Mouse (Mus musculus) myocyte (in vitro differentiated cells): ENCODE measurements at regions not wholly inside any gene's neighbourhood (a gene's known extent, or its start where the extent isn't known, plus 50 kb on each side); places are given as distances from the start of the nearest gene placed in this dataset.

Source experiments
- CEBPB ChIP-seq: IDR thresholded peaks from 2 replicates; pipeline ENCODE4 v1.6.1; 2011; ENCODE audit warnings: mild to moderate bottlenecking, moderate library complexity; ENCODE audit not compliant: poor library complexity, insufficient read depth, severe bottlenecking
- E2F4 ChIP-seq: IDR thresholded peaks from one replicate; pipeline ENCODE4 v1.6.1; 2011; ENCODE audit warnings: mild to moderate bottlenecking, control low read depth, moderate library complexity; ENCODE audit not compliant: insufficient read depth
- MAX ChIP-seq: IDR thresholded peaks from one replicate; pipeline ENCODE4 v1.6.1; 2011; ENCODE audit warnings: low read depth, mild to moderate bottlenecking, control low read depth
- MYOD1 ChIP-seq, 3 experiments: IDR thresholded peaks; one replicate each; pipeline ENCODE4 v1.6.1; 2011; ENCODE audit warnings: control low read depth in 2 of 3, low read depth in 2 of 3, mild to moderate bottlenecking in 2 of 3, moderate library complexity in 1 of 3; ENCODE audit not compliant: insufficient read length in 2 of 3, control insufficient read depth in 1 of 3
- MYOG ChIP-seq, 3 experiments: IDR thresholded peaks; one replicate each; pipeline ENCODE4 v1.6.1; 2011; ENCODE audit warnings: control low read depth in 2 of 3, low read depth in 2 of 3, mild to moderate bottlenecking in 2 of 3; ENCODE audit not compliant: insufficient read length in 2 of 3, control insufficient read depth in 1 of 3, insufficient read depth in 1 of 3
- POLR2A ChIP-seq: IDR thresholded peaks from one replicate; pipeline ENCODE4 v1.6.1; 2011; ENCODE audit warnings: low read depth, mild to moderate bottlenecking, control low read depth, moderate library complexity; ENCODE audit not compliant: insufficient read length
- POLR2AphosphoS2 ChIP-seq: IDR thresholded peaks from one replicate; pipeline ENCODE4 v1.6.1; 2011; ENCODE audit warnings: low read depth, control low read depth; ENCODE audit not compliant: insufficient read length
- REST ChIP-seq: IDR thresholded peaks from one replicate; pipeline ENCODE4 v1.6.1; 2011; ENCODE audit warnings: mild to moderate bottlenecking, control low read depth, moderate library complexity; ENCODE audit not compliant: insufficient read depth, insufficient read length
- SRF ChIP-seq: IDR thresholded peaks from one replicate; pipeline ENCODE4 v1.6.1; 2011; ENCODE audit warnings: low read depth; ENCODE audit not compliant: control insufficient read depth, insufficient read length
- TCF12 ChIP-seq: IDR thresholded peaks from one replicate; pipeline ENCODE4 v1.6.1; 2011; ENCODE audit warnings: mild to moderate bottlenecking, control low read depth; ENCODE audit not compliant: poor library complexity, insufficient read depth, severe bottlenecking
- TCF3 ChIP-seq: IDR thresholded peaks from one replicate; pipeline ENCODE4 v1.6.1; 2011; ENCODE audit warnings: low read depth, control low read depth; ENCODE audit not compliant: insufficient read length
- USF1 ChIP-seq: IDR thresholded peaks from one replicate; pipeline ENCODE4 v1.6.1; 2011; ENCODE audit warnings: low read depth, mild to moderate bottlenecking, control low read depth, moderate library complexity

DNA sequence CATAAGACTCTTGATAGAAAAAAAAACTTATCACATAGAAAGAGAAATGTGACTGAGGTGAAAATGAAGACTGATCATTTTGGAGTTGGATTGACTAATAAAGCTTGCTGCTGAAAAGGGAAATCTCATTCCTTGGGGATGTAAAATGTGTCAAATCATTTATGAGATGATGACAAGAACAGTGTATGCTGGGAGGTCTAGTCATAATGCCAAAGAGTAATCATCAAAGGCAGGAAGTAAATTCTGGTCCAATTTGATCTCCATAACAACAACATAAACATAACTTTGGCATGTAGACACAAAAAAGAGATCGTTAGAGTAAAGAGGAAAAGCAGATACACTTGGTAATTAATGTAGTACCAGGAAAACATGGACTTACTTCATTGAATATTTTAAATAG lies 470.9 kb downstream of the Phex start:
- TF ChIP-seq USF1 (no peak), POLR2A (no peak), TCF12 (no peak), MYOD1 (IDR thresholded peaks at IDR 0.05; ENCODE audit: control insufficient read depth in 1 of 3, insufficient read length in 2 of 3, low read depth in 2 of 3) (no peak), CEBPB (no peak), MAX (no peak), SRF (no peak), MYOG (IDR thresholded peaks at IDR 0.05; ENCODE audit: control insufficient read depth in 1 of 3, insufficient read depth in 1 of 3, insufficient read length in 2 of 3, low read depth in 2 of 3) (no peak), E2F4 (no peak), POLR2AphosphoS2 (no peak), REST (no peak), TCF3 (no peak)
